Mouse (Mus musculus) kidney, adult 2 months (tissue): ENCODE results near the gene Smpx. TPM values are rescaled to one million over a fixed set of nuclear protein-coding genes. Genes with fewer than 3 reads are reported as not detected.

Experiments
- DNase-seq: peaks from one replicate; pipeline ENCODE4 v3.0.0; 2021
- H3K27ac ChIP-seq: fragments of 200-500 bp; 2 replicates; pipeline ENCODE4 v1.5.1; 2012; ENCODE audit warnings: low read depth, low read length, control low read depth, inconsistent platforms; ENCODE audit not compliant: insufficient read depth
- H3K27me3 ChIP-seq: fragments of 200-500 bp; replicated peaks from 2 replicates; pipeline ENCODE4 v1.6.1; 2012; ENCODE audit warnings: mild to moderate bottlenecking, moderate library complexity, low read length, inconsistent platforms; ENCODE audit not compliant: control insufficient read depth, insufficient read depth
- H3K36me3 ChIP-seq: fragments of 200-500 bp; 2 replicates; pipeline ENCODE4 v1.6.1; 2012; ENCODE audit warnings: mild to moderate bottlenecking, moderate library complexity, low read length, inconsistent platforms; ENCODE audit not compliant: control insufficient read depth, insufficient read depth
- H3K4me1 ChIP-seq: fragments of 200-500 bp; 2 replicates; pipeline ENCODE4 v1.6.1; 2011; ENCODE audit warnings: low read length; ENCODE audit not compliant: control insufficient read depth, insufficient read depth
- H3K4me3 ChIP-seq: fragments of 200-500 bp; 2 replicates; pipeline ENCODE4 v1.5.1; 2011; ENCODE audit warnings: mild to moderate bottlenecking, low read depth, low read length, control low read depth; ENCODE audit not compliant: insufficient read depth
- CTCF ChIP-seq: fragments of 200-500 bp; conservative IDR thresholded peaks from 2 replicates; pipeline ENCODE4 v1.5.1; 2011; ENCODE audit warnings: low read depth, mild to moderate bottlenecking, control low read depth, low read length, moderate library complexity, mixed read lengths; ENCODE audit not compliant: insufficient read depth, insufficient read length
- POLR2A ChIP-seq: fragments of 200-500 bp; IDR thresholded peaks from one replicate; pipeline ENCODE4 v1.6.1; 2011; ENCODE audit warnings: low read depth, low read length, control low read depth
- WGBS: fragments of 180-500 bp; shearing (Covaris S2); methylation state at CpG from one replicate; pipeline ENCODE4 v1.1.7; 2018; 5-methylcytosine and 5-hydroxymethylcytosine counted together
- polyA plus RNA-seq: library from polyadenylated mRNA; depleted of rRNA; stranded (reverse); fragments of >200 nt; gene quantifications from 2 replicates; pipeline ENCODE4 v1.2.3, GENCODE M21; 2012; rRNA removed

The Smpx gene
- 0.62 and 3.3 TPM in 2 replicates for polyA plus RNA-seq

DNA sequence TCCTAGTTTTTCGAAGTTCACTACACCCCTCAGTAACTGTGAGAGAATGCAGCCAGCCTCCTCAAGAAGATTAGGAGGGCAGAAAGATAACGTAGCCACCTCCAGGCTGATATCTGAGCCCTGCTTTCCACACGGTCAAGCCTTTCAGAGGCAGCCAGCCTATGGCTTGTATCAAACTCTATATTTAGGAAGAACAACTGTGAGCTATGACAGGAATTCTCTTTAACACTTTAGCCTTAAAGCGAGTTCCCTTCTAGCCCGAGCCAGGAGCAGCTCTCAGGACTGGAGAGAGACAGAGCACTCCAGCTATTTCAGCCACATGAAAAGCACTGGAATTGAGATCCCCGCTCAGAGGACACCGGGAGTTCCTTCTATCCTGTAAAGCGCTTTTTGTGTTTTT, at the start of gene Smpx:
Gene Smpx (plus strand): TSS at position 49 of the 400 bp plus-strand sequence.
- H3K4me3 ChIP-seq: no peak within 1 kb of the TSS
- 53% methylated on average over 8 of the region's 8 CpGs for WGBS
- no peak for DNase-seq
- no peaks in the 10 kb centered on the region; the same call in 1 of the 2 replicates for H3K4me1 ChIP-seq
- TF ChIP-seq CTCF: no peak
- no peak for TF ChIP-seq POLR2A
- H3K27ac ChIP-seq: no peak within 1 kb of the TSS
- no peaks in the 10 kb centered on the region for H3K36me3 ChIP-seq
- H3K27me3 ChIP-seq: no peaks in the 10 kb centered on the region

DNA sequence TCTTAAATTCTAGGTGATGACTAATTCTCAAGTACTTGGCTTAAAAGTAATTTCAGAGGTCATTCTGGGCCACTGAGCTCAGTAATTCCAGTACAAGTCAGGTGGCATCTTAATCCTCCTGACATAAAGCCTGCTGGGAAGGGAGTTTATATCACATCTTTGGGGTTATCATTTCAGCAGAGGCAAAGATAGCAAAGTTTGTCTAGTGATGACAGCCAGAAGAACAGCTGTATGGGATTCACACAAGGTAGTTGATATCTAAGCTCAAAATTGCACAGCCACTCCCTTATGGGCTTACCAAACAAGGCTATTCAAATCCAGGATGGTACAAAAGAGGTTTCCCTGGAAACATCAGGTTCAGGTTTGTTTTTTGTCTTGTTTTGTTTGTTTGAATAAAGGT, 43.7 kb upstream of the Smpx start:
- no peak for TF ChIP-seq POLR2A
- no peak for TF ChIP-seq CTCF
- Histone ChIP-seq H3K4me3 (no peak overlapping the region), H3K36me3 (no peaks in the 10 kb centered on the region), H3K27me3 (no peaks in the 10 kb centered on the region), H3K27ac (no peak overlapping the region), H3K4me1 (no peaks in the 10 kb centered on the region)
- no peak for DNase-seq

DNA sequence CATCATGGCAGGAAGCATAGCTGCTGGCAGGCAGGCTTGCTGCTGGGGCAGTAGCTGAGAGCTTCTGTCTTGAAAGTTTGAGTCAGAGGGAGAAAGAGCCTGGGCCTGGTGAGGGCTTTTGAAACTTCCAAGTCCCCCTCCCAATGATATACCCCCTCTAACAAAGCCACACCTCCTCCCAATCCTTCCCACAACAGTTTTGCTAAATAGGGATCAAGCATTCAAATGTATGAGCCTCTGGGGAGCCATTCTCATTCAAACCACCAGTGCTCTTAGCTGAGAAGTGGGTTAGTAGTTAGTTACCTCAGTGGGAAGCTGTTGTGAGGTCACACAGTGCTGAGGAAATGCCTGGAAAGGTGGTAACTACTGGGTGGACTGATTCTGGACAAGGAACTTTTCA, 41.4 kb upstream of the Smpx start:
- no peak for DNase-seq
- H3K27me3 ChIP-seq: no peaks in the 10 kb centered on the region
- H3K36me3 ChIP-seq: no peaks in the 10 kb centered on the region
- H3K27ac ChIP-seq: no peak overlapping the region
- H3K4me1 ChIP-seq: no peaks in the 10 kb centered on the region
- H3K4me3 ChIP-seq: no peak overlapping the region
- TF ChIP-seq CTCF: no peak
- TF ChIP-seq POLR2A: no peak

DNA sequence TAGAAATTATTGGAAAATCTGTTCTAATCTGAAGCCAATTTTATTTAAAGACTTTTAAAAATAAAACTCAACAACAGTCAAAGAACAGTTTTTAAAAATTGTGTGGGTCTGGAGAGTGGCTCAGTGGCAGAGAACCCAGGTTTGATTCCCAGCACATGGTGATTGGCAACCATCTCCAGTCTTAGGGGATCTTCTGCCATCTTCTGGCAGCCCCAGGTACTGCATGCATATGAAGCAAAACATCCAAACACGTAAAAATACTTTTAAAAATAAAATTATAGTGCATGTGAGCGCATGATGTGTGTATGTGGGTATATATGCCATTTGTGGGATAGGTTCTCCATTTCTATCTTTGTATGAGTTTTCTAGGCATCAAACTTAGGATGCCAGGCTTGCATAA, 26.9 kb upstream of the Smpx start:
- Histone ChIP-seq H3K36me3 (no peaks in the 10 kb centered on the region), H3K27me3 (no peaks in the 10 kb centered on the region), H3K4me1 (no peaks in the 10 kb centered on the region), H3K4me3 (no peak overlapping the region), H3K27ac (no peak overlapping the region)
- no peak for TF ChIP-seq CTCF
- no peak for TF ChIP-seq POLR2A
- 83% methylated on average over 2 of the region's 2 CpGs for WGBS
- no peak for DNase-seq

DNA sequence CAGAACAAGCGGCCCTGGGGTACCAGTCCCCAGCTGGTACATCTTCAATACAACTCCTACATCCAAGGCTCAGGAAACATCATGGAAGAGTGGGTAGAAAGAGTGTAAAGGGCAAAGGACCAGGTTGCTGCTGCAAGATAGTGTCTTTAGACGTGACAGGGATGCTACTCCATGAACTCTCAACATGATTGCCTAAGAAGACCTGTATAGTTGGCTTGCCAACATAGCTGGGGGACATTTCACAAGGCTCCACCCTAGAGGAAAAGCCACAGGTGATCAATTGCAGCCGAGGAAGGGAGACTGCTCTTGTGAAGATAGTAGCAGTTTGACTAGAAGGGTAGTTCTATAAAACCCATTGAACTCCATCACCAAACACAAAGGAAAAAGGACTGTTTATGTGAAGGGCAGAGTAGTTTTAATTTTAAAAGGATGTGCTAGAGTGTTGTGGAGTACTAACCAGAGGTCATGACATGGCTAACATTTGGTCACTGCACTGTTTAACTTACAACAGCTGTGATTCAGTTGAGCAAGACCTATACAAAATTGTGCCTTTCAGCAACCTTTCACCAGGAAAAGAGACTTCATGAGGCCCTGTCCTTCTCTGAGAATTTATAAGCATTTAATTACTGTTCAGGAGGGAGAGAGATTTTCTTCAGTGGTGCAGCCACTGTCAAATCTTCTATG, 23.9 kb upstream of the Smpx start:
- Histone ChIP-seq H3K27ac (no peak overlapping the region), H3K27me3 (no peaks in the 10 kb centered on the region), H3K4me1 (no peaks in the 10 kb centered on the region), H3K36me3 (no peaks in the 10 kb centered on the region), H3K4me3 (no peak overlapping the region)
- TF ChIP-seq CTCF (no peak), POLR2A (no peak)
- no peak for DNase-seq
- 76% methylated on average over 3 of the region's 3 CpGs for WGBS

DNA sequence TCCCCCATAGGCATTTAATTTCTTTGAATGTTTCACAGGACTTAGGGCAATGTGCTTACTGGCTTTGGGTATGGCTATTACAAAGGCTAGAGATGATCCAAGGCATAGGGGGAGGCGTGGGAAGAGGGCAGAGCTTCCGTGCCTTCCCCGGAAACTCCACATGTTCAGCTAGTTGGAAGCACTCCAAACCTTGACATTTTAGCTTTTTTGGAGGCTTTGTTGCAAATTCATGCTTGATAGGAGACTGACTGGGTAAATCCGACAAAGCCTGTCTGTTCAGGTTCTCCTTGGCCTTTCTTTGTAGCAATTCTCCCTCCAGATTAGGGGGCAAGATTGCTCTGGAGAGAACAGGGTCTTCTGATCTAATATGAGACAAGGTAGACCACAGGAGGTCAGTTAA, 7.5 kb upstream of the Smpx start:
- Histone ChIP-seq H3K27me3 (no peaks in the 10 kb centered on the region), H3K36me3 (no peaks in the 10 kb centered on the region), H3K4me1 (no peaks in the 10 kb centered on the region), H3K4me3 (no peak overlapping the region), H3K27ac (no peak overlapping the region)
- TF ChIP-seq CTCF: no peak
- no peak for TF ChIP-seq POLR2A
- DNase-seq: no peak
- 54% methylated on average over 4 of the region's 4 CpGs for WGBS

DNA sequence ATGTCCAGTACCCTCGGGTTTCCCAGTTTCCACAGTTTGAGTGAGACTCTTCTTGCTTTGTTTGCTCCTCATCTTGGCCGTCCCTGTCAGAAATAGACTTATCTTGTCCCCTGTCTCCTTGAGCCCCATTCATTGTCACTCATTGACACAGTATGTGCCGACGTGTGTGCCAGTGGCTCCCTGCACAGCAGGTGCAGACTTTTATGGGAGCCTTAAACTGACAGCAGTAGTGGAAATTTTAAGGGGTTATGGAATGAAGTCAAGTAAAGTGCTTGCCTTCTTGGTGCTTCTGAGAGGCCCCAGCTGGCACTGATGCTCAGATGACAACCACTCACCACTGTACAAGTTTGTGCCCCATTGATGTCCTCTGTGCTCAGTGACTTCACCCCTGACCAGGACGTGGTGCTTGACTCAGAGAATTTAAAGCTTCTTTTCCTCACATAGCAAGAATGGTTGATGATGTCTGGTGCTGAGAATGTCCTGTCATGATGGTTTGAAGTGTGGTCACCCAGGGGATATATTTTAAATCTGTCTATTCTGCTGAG, 1.0 kb upstream of the Smpx start:
- no peak overlapping the region for H3K4me3 ChIP-seq
- no peaks in the 10 kb centered on the region for H3K36me3 ChIP-seq
- no peak for DNase-seq
- TF ChIP-seq CTCF (no peak), POLR2A (no peak)
- no peaks in the 10 kb centered on the region for H3K27me3 ChIP-seq
- H3K4me1 ChIP-seq: no peaks in the 10 kb centered on the region; the same call in 1 of the 2 replicates
- no peak overlapping the region for H3K27ac ChIP-seq
- 80% methylated on average over 5 of the region's 5 CpGs for WGBS

DNA sequence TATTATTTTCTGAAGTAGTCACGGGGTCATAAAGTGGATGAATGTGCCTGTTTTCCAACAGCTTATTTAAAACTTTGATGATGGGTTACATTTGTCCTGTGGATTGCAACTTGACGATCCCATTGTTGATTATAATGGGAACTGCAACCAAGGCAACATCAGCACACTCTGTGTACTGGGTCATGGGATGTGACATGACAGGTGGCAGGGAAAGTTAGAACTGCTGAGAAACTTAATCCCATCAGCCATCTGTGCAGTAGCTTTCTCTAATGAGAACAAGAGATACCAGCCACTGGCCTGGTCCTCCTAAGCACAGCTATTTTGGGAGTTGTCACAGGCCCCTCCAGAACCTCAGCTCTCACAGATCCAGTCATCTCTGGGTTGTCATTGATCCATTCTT, 8.5 kb downstream of the Smpx start:
- no peak overlapping the region for H3K27ac ChIP-seq
- no peaks in the 10 kb centered on the region for H3K36me3 ChIP-seq
- 88% methylated on average over 2 of the region's 2 CpGs for WGBS
- H3K27me3 ChIP-seq: no peaks in the 10 kb centered on the region
- no peak for TF ChIP-seq POLR2A
- TF ChIP-seq CTCF: no peak
- DNase-seq: no peak
- no peak overlapping the region for H3K4me3 ChIP-seq
- no peaks in the 10 kb centered on the region for H3K4me1 ChIP-seq
